Mouse (Mus musculus) layer of hippocampus, postnatal 10 days (tissue): Measurements from ENCODE around the gene Unc13a. TPM values are rescaled to one million over a fixed set of nuclear protein-coding genes. Genes with fewer than 3 reads are reported as not detected.
A peak's percentile ranks its signal among the peaks of the same experiment; 100 is the strongest.

Experiments used
- DNase-seq, 2 experiments: peaks; one replicate each; pipeline ENCODE4 v3.0.0; 2021; ENCODE audit warnings: low spot score in 2 of 2
- total RNA-seq, 2 experiments: library from RNA; stranded (reverse); gene quantifications; 2 replicates each; pipeline ENCODE4 v1.2.3; 2021

Gene Unc13a
- total RNA-seq, 2 experiments from 2014 or later: 242 to 246 TPM

GRCm38 (mm10) chr8:71627265-71628099, 44.1 kb downstream of the Unc13a start:
- DNase-seq: peak in 1 of 2 experiments; percentile 34

DNA sequence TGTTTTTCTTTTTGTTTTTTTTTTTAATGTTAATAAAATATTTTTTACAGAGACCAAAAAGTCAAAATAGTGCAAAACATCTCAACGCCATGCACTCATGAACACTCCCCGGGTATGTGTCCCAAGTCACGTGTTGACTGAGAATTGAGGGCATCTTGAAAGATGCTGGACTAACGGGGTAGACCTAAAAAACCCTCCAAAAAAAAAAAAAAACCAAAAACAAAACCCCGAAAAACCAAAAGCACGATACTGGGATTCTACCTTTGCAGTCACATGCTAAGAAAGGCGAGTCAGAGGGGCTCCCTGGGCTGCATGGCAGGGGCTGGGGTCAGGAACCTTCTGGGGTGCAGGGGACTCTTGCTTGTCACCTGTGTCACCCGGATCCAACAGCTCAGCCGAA, 44.8 kb downstream of the Unc13a start:
- DNase-seq: no peak

GRCm38 (mm10) chr8:71625088-71625487, 46.5 kb downstream of the Unc13a start:
- no peak for DNase-seq

GRCm38 (mm10) chr8:71619786-71620185, 51.8 kb downstream of the Unc13a start:
- no peak for DNase-seq

- no peak for DNase-seq
Measured at GRCm38 (mm10) chr8:71613418-71613817, 58.1 kb downstream of the Unc13a start.

GRCm38 (mm10) chr8:71612141-71612540, 59.4 kb downstream of the Unc13a start:
- DNase-seq: no peak

DNA sequence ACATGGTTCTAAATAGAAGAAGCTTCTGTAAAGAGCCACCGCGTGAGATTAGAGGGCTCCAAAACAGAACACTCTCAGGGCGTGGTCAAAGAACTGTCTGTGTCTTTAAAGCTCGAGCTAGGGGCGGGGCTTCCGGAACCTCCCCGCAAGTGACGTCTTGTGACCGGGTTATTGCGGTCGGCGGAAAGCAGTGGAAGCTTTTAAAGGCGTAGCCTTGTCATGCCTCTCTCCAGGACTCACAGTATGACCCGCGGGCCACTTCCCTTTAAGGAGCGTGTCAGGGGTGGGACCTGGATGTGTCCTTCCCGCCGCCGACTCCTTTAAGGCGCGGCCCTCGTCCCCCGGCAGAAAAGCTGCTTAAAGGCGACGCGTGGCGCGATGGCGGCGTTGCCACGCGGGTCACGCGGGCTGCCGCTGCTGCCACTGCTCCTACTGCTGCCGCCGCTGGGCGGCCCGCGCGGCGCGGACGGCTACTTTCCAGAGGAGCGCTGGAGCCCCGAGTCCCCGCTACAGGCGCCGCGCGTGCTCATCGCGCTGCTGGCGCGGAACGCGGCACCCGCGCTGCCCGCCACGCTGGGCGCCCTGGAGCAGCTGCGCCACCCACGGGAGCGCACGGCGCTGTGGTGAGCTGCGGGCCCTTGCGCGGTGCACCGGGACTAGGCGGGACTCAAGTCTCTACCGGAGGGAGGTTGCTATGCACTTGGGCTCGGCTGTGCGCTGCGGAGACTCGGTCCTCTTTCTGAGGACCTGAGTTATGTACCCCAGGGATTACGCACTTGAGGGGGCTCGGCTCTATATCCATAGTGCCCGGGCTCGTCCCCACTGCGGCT, 60.5 kb downstream of the Unc13a start, which contains the start of gene Colgalt1:
TSS of gene Colgalt1 (plus strand) at position 177 of the 830 bp plus-strand sequence.
- DNase-seq: peak; percentile 94 to 96

DNA sequence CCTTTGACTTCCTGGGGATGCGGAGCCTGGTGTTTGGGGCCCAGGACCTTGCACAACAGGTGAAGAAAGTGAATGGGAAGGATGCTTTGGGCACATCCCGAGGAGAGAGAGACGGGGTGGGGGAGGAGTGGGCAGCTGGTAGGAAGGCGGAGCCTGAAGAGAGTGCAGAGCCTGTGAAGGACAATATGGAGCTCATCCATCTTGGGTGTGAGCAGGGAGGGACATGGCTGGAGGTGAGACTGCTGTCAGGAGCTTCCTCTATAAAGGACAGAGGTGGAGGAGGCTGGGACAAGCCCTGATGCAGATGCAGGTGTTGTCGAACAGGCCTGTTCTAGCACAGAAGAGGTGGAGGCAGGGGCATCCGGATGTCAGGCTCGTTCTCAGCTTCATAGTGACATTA, 67.5 kb downstream of the Unc13a start:
- no peak for DNase-seq

DNA sequence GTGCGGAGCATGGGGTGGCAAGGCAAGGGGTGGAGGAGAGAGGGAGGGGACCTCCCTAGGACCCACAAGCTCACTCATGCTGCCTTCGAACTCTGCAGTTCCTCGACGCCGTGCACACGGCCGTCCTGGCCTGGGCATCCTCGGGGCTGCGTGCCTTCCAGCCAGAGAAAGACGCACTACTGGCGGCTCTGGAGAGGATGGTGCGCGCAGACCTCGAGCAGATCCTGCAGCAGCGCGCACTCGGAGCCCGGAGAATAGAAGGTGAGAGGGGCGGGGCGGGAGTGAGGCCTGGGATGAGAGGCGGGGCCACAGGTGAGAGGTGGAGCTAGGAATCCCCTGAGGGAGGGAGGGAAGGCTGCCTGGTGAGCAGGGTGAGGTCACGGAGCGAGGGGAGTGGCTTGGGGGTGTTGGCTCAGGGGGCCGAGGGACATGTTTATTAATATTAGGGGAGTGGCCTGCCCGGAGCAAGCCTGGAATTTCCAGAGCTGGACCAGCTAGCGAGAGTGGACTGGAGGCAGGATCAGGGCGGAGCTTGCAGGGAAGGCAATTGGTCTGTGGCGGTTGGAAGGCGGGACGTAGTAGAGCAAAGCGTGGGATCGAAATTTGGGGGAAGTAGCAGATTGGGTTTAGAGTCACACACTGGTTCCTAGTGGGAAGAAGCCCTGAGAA, 68.8 kb downstream of the Unc13a start:
- no peak for DNase-seq

GRCm38 (mm10) chr8:71601939-71602665, 69.5 kb downstream of the Unc13a start:
- DNase-seq: no peak

- no peak for DNase-seq
Measured at GRCm38 (mm10) chr8:71598841-71599240, 72.7 kb downstream of the Unc13a start.

DNA sequence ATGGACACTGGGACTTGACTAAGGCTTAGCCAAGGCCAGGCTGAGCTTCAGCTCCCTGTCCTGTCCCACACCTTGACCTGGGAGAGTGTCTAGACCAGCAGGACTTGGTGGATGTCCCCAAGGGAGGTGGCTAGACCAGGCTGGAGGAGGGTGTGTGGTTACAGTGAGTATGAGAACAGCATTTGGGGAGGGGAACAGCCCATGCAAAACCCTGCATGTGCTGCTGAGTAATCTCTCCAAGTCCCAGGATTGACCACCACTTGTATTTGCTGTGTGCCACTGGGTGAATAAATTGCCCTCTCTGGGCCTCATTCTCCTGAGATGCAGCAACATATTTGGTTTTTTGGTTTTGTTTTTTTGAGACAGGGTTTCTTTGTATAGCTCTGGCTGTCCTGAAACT, 73.2 kb downstream of the Unc13a start:
- DNase-seq: no peak

GRCm38 (mm10) chr8:71597451-71597850, 74.1 kb downstream of the Unc13a start, which contains the start of gene Fam129c:
Gene Fam129c (plus strand): TSS chr8:71597648.
- DNase-seq: no peak

GRCm38 (mm10) chr8:71596798-71597197, 74.8 kb downstream of the Unc13a start:
- no peak for DNase-seq

DNA sequence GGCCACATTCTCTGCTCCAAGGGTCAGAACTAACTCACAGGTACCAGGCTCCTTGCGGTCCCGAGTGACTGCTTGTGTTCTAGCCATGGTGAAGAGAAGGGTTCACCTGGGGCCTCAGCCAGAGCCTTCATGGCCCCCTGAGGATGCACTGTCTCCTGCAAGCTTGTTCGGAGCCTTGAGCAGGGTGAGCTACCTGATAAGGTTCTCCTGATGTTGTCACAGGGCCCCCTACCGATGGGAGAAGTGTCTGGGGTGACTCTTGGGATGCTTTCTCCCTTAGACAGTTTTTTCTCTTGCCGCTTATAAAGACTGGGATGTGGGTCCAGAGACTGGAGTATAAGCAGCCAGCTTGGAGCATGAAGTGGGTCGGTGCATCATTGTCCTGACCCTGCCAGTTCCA, 75.2 kb downstream of the Unc13a start:
- DNase-seq: no peak

GRCm38 (mm10) chr8:71595862-71596261, 75.7 kb downstream of the Unc13a start:
- peak; percentile 93 to 96 for DNase-seq

DNA sequence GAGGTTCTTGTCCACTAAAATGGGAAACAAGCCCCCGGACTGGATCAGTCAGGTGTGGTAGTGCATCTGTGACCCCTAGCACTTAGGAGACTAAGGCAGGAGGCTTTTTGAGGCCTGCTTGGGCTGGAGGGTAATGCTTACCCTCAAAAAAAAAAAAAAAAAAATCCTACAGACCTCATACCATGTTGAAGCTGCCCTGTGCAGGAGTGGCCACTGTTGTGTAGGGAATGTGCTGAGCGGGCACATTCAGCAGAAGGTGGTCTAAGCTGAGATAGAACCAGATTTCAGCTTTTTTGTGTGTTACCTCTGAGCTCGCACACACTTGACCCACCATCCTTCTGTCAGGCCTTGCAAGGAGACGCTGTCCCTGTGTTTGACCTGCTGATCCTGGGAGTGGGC, 77.2 kb downstream of the Unc13a start:
- no peak for DNase-seq

GRCm38 (mm10) chr8:71593556-71594323, 77.8 kb downstream of the Unc13a start:
- DNase-seq: no peak

DNA sequence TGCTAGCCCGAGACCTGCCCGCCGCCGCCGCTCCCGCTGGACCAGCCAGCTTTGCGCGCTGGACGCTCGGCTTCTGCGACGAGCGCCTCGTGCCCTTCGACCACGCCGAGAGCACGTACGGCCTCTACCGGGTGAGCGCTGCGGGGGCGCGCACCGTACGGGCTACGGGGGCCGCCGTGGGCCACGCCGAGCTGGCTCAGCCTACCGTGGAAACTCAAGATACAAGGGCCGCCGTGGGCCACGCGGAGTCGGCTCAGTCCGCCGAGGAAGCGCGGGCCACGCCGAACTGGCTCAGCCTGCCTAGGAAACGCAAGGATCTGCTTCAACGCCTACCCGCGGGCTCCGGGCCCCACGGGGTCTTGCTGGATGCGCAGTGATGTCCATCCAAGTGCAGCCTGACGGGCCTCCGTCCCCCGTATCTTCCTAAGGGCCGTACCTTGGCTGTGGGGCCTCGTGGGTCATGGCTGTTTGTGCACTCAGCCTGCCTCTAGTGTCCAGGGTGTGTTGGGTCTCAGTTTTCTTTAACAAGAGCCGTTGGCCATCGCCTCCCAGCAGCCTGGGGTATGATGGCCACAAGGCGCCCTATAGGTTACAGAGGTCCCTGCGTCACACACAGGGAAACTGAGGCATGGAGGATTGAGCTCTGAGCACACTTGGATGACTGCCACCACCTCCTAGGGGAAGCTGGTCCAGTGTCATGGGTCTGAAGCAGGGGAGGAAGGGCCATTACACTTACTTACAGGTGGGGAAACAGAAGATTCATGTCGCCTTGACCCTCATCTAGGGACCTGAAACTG, 79.0 kb downstream of the Unc13a start:
- peak; percentile 73 to 82 for DNase-seq
